Mouse (Mus musculus) hindbrain, embryonic 12.5 days (tissue): Measurements from ENCODE around the gene Spg11. TPM values are rescaled to one million over a fixed set of nuclear protein-coding genes. Genes with fewer than 3 reads are reported as not detected.

ENCODE experiments used
- ATAC-seq: fragments of 200-750 bp; cut with Nextera tagmentation; 2 replicates; pipeline ENCODE4 v1.8.0; 2017; ENCODE audit warnings: moderate TSS enrichment; ENCODE audit not compliant: low FRiP score
- H3K27ac ChIP-seq: fragments of 300-500 bp; sonication (generic); 2 replicates; pipeline ENCODE4 v1.5.1; 2016; ENCODE audit warnings: mild to moderate bottlenecking
- H3K27me3 ChIP-seq: fragments of 300-500 bp; sonication (generic); 2 replicates; pipeline ENCODE4 v1.6.1; 2016; ENCODE audit warnings: mild to moderate bottlenecking
- H3K36me3 ChIP-seq: fragments of 300-500 bp; sonication (generic); 2 replicates; pipeline ENCODE4 v1.6.1; 2016; ENCODE audit warnings: mild to moderate bottlenecking
- H3K4me1 ChIP-seq: fragments of 300-500 bp; sonication (generic); 2 replicates; pipeline ENCODE4 v1.6.1; 2016
- H3K4me2 ChIP-seq: fragments of 300-500 bp; sonication (generic); replicated peaks from 2 replicates; pipeline ENCODE4 v1.6.1; 2016; ENCODE audit warnings: mild to moderate bottlenecking
- H3K4me3 ChIP-seq: fragments of 300-500 bp; sonication (generic); 2 replicates; pipeline ENCODE4 v1.5.1; 2016; ENCODE audit warnings: mild to moderate bottlenecking
- H3K9ac ChIP-seq: fragments of 300-500 bp; sonication (generic); 2 replicates; pipeline ENCODE4 v1.6.1; 2016; ENCODE audit warnings: mild to moderate bottlenecking, moderate library complexity
- H3K9me3 ChIP-seq: fragments of 300-500 bp; sonication (generic); replicated peaks from 2 replicates; pipeline ENCODE4 v1.6.1; 2016; ENCODE audit warnings: mild to moderate bottlenecking
- WGBS: fragments of 180-500 bp; shearing (Covaris S2); methylation state at CpG from one replicate; pipeline ENCODE4 v1.1.7; 2016; 5-methylcytosine and 5-hydroxymethylcytosine counted together
- polyA plus RNA-seq: library from polyadenylated mRNA; unstranded; fragments of >200 nt; fragmentation: Nextera tagmentation; extraction: Ambion mirVana; gene quantifications from 2 replicates; pipeline ENCODE4 v1.2.1, GENCODE M21; 2016

Spg11 gene
- 13.6 and 14.2 TPM in 2 replicates for polyA plus RNA-seq

- Histone ChIP-seq H3K9ac (peak within 1 kb of the TSS; percentile 88), H3K9me3 (no peaks in the 10 kb centered on the region), H3K27me3 (0 out of 2 replicates have a peak, but pooled peaks cover 3% of the 10 kb centered on the region), H3K4me1 (peaks cover 13% of the 10 kb centered on the region), H3K4me3 (peak within 1 kb of the TSS; percentile 79), H3K36me3 (peaks cover 9% of the 10 kb centered on the region), H3K27ac (peak within 1 kb of the TSS; percentile 97), H3K4me2 (peak within 1 kb of the TSS; percentile 64)
- ATAC-seq = peak; percentile 99
- WGBS = under 1% methylated on average over 47 of the region's 47 CpGs
Measured at GRCm38 (mm10) chr2:122117961-122118958, at the start of gene Spg11. Gene Spg11 (minus strand): TSS chr2:122118386.

- no peaks in the 10 kb centered on the region for H3K4me1 ChIP-seq
- no peak for ATAC-seq
- no peaks in the 10 kb centered on the region for H3K36me3 ChIP-seq
- no peak overlapping the region for H3K4me2 ChIP-seq
- no peaks in the 10 kb centered on the region for H3K27me3 ChIP-seq
- H3K9ac ChIP-seq = no peak overlapping the region
- no peaks in the 10 kb centered on the region for H3K9me3 ChIP-seq
- H3K4me3 ChIP-seq = no peak overlapping the region
- WGBS = 88% methylated on average over 11 of the region's 11 CpGs
- no peak overlapping the region for H3K27ac ChIP-seq
Measured at GRCm38 (mm10) chr2:122164293-122164692, 46.1 kb upstream of the Spg11 start.

GRCm38 (mm10) chr2:122163430-122164195 lies 45.4 kb upstream of the Spg11 start:
- H3K4me3 ChIP-seq = no peak overlapping the region
- H3K27me3 ChIP-seq = no peaks in the 10 kb centered on the region
- 82% methylated on average over 13 of the region's 13 CpGs for WGBS

GRCm38 (mm10) chr2:122162529-122162928 lies 44.3 kb upstream of the Spg11 start:
- Histone ChIP-seq H3K4me3 (no peak overlapping the region), H3K27me3 (no peaks in the 10 kb centered on the region), H3K9ac (no peak overlapping the region), H3K4me1 (no peaks in the 10 kb centered on the region), H3K9me3 (no peaks in the 10 kb centered on the region), H3K36me3 (no peaks in the 10 kb centered on the region), H3K27ac (no peak overlapping the region), H3K4me2 (no peak overlapping the region)
- no peak for ATAC-seq
- 81% methylated on average over 2 of the region's 2 CpGs for WGBS

More at GRCm38 (mm10) chr2:122163430-122164195, 45.4 kb upstream of the Spg11 start:
- Histone ChIP-seq H3K36me3 (no peaks in the 10 kb centered on the region), H3K4me1 (no peaks in the 10 kb centered on the region), H3K9ac (no peak overlapping the region), H3K27ac (no peak overlapping the region), H3K9me3 (no peaks in the 10 kb centered on the region), H3K4me2 (no peak overlapping the region)
- no peak for ATAC-seq

- no peak overlapping the region for H3K27ac ChIP-seq
- 33% methylated on average over 4 of the region's 4 CpGs for WGBS
- ATAC-seq = no peak
Measured at GRCm38 (mm10) chr2:122161542-122161941, 43.4 kb upstream of the Spg11 start.

GRCm38 (mm10) chr2:122160680-122161079 lies 42.5 kb upstream of the Spg11 start, which contains the start of gene Trim69:
Gene Trim69 (plus strand): TSS chr2:122160700.
- H3K9me3 ChIP-seq = no peaks in the 10 kb centered on the region
- H3K27ac ChIP-seq = no peak within 1 kb of the TSS
- no peak within 1 kb of the TSS for H3K4me2 ChIP-seq
- no peaks in the 10 kb centered on the region for H3K4me1 ChIP-seq
- H3K9ac ChIP-seq = no peak within 1 kb of the TSS
- H3K4me3 ChIP-seq = no peak within 1 kb of the TSS
- no peak for ATAC-seq
- H3K36me3 ChIP-seq = no peaks in the 10 kb centered on the region
- H3K27me3 ChIP-seq = no peaks in the 10 kb centered on the region
- 49% methylated on average over 2 of the region's 2 CpGs for WGBS

More at GRCm38 (mm10) chr2:122161542-122161941, 43.4 kb upstream of the Spg11 start:
- H3K27me3 ChIP-seq = no peaks in the 10 kb centered on the region
- no peaks in the 10 kb centered on the region for H3K9me3 ChIP-seq
- H3K36me3 ChIP-seq = no peaks in the 10 kb centered on the region
- no peak overlapping the region for H3K4me3 ChIP-seq
- no peak overlapping the region for H3K4me2 ChIP-seq
- H3K9ac ChIP-seq = no peak overlapping the region
- H3K4me1 ChIP-seq = no peaks in the 10 kb centered on the region

GRCm38 (mm10) chr2:122159667-122160066 lies 41.5 kb upstream of the Spg11 start:
- H3K4me2 ChIP-seq = no peak overlapping the region
- H3K4me1 ChIP-seq = no peaks in the 10 kb centered on the region
- 89% methylated on average over 6 of the region's 6 CpGs for WGBS
- no peaks in the 10 kb centered on the region for H3K27me3 ChIP-seq
- no peak overlapping the region for H3K9ac ChIP-seq
- no peak overlapping the region for H3K4me3 ChIP-seq
- no peaks in the 10 kb centered on the region for H3K36me3 ChIP-seq
- H3K27ac ChIP-seq = no peak overlapping the region
- no peaks in the 10 kb centered on the region for H3K9me3 ChIP-seq
- ATAC-seq = no peak

GRCm38 (mm10) chr2:122158362-122158802 lies 40.2 kb upstream of the Spg11 start:
- no peak for ATAC-seq
- Histone ChIP-seq H3K4me1 (no peaks in the 10 kb centered on the region), H3K36me3 (0 out of 2 replicates have a peak, but pooled peaks cover 3% of the 10 kb centered on the region), H3K27ac (no peak overlapping the region), H3K9me3 (no peaks in the 10 kb centered on the region), H3K9ac (no peak overlapping the region), H3K27me3 (no peaks in the 10 kb centered on the region), H3K4me3 (no peak overlapping the region), H3K4me2 (no peak overlapping the region)
- WGBS = 70% methylated on average over 6 of the region's 6 CpGs

GRCm38 (mm10) chr2:122157561-122157960 lies 39.4 kb upstream of the Spg11 start:
- no peak for ATAC-seq
- H3K4me2 ChIP-seq = no peak overlapping the region
- no peaks in the 10 kb centered on the region for H3K4me1 ChIP-seq
- H3K27me3 ChIP-seq = no peaks in the 10 kb centered on the region
- H3K9ac ChIP-seq = no peak overlapping the region
- H3K36me3 ChIP-seq = 0 out of 2 replicates have a peak, but pooled peaks cover 3% of the 10 kb centered on the region
- H3K4me3 ChIP-seq = no peak overlapping the region
- H3K9me3 ChIP-seq = no peaks in the 10 kb centered on the region
- no peak overlapping the region for H3K27ac ChIP-seq

- no peak overlapping the region for H3K27ac ChIP-seq
- H3K4me1 ChIP-seq = no peaks in the 10 kb centered on the region
- H3K9me3 ChIP-seq = no peaks in the 10 kb centered on the region
- H3K36me3 ChIP-seq = 0 out of 2 replicates have a peak, but pooled peaks cover 3% of the 10 kb centered on the region
- no peak overlapping the region for H3K9ac ChIP-seq
- H3K4me2 ChIP-seq = no peak overlapping the region
- WGBS = 91% methylated on average over 4 of the region's 4 CpGs
- no peak for ATAC-seq
- no peak overlapping the region for H3K4me3 ChIP-seq
- no peaks in the 10 kb centered on the region for H3K27me3 ChIP-seq
Measured at GRCm38 (mm10) chr2:122156051-122156700, 38.0 kb upstream of the Spg11 start.

GRCm38 (mm10) chr2:122155292-122155691 lies 37.1 kb upstream of the Spg11 start:
- Histone ChIP-seq H3K36me3 (0 out of 2 replicates have a peak, but pooled peaks cover 3% of the 10 kb centered on the region), H3K4me1 (no peaks in the 10 kb centered on the region), H3K27ac (no peak overlapping the region), H3K9me3 (no peaks in the 10 kb centered on the region), H3K4me2 (no peak overlapping the region), H3K27me3 (no peaks in the 10 kb centered on the region), H3K9ac (no peak overlapping the region), H3K4me3 (no peak overlapping the region)
- ATAC-seq = no peak
- WGBS = 83% methylated on average over 2 of the region's 2 CpGs
